Mouse (Mus musculus): ENCODE results near the gene Astn1. TPM values are rescaled to one million over a fixed set of nuclear protein-coding genes. Genes with fewer than 3 reads are reported as not detected.

Astn1 gene
- polyA plus RNA-seq, 1 experiment from 2014 or later: 4.5 TPM

DNA sequence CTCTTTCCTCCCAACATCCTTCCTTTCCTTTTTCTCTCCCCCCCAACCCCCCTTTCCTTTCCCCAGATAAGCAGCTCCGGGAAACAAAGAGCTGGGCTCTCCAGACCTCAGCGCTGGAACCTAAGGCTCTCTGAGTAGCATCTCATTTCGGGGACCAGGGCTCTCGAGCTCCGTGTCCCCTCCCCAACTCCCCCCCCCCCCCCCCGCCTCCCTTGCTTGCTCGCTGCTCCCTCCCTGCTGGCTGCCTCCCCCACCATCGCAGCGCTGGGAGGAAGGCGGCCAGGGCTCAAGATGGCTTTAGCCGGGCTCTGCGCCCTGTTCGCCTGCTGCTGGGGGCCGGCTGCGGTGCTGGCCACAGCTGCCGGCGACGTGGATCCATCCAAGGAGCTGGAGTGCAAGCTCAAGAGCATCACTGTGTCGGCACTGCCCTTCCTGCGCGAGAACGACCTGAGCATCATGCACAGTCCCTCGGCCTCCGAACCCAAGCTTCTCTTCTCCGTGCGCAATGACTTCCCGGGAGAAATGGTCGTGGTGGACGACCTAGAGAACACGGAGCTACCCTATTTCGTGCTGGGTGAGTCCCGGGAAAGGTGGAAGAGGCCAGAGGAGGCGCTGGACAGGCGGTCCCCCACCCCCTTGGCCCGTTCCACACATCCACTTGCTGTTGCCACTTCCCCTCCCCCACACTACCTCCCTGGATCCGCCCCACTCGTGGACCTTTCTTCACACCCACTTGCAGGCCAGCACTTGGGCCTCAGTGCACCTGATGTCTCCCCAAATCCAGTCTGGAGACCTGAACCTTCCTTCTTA is 424 bp downstream of the Astn1 start:
- Histone ChIP-seq H3K4me3 (ENCODE audit: low read depth, low read length) (peak overlapping the region; percentile 54), H3K27ac (replicated peaks; ENCODE audit: low read depth, low read length) (no peak overlapping the region), H3K9me3 (ENCODE audit: control insufficient read depth, low read length) (no peaks in the 10 kb centered on the region), H3K36me3 (ENCODE audit: control insufficient read depth, insufficient read depth, low read length) (no peaks in the 10 kb centered on the region), H3K9ac (ENCODE audit: low read length) (peak overlapping the region; percentile 83), H3K4me1 (ENCODE audit: control insufficient read depth, insufficient read depth, low read length) (0 out of 2 replicates have a peak, but pooled peaks cover 2% of the 10 kb centered on the region), H3K4me2 (ENCODE audit: low read depth, severe bottlenecking) (peak overlapping the region; percentile 81), H3K27me3 (ENCODE audit: control insufficient read depth, insufficient read depth, low read length) (peaks cover 4% of the 10 kb centered on the region; the same call in 1 of the 2 replicates)
- peak; percentile 68 for DNase-seq (ENCODE audit: low spot score)
- ATAC-seq (ENCODE audit: insufficient number of reproducible peaks, low FRiP score, low TSS enrichment, low read depth): peak; percentile 78
- WGBS: 0% methylated on average over 30 of the region's 37 CpGs

DNA sequence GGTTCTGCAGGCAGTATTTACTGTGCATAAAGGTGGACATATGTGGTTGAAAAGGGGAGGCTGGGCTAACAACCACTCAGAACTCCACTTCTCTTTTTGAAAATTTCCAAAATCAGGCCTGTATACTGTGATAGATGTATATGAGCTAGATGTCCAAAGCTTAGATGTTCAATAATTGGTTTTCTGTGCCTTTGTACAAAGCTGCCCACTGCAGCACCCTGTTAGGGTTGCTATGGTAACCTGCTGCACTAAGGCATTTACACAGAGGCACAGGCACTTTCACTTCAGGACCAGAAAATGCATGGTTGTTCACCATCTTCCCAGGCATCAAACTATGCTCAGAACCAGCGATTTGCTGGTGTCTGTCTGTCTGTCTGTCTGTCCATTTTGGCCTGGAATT is 2.4 kb downstream of the Astn1 start:
- WGBS: 62% methylated on average over 1 of the region's 1 CpGs
- H3K9me3 ChIP-seq (ENCODE audit: control insufficient read depth, low read length): no peaks in the 10 kb centered on the region
- ATAC-seq (ENCODE audit: insufficient number of reproducible peaks, low FRiP score, low TSS enrichment, low read depth) (no peak), DNase-seq (ENCODE audit: low spot score) (no peak)
- H3K4me2 ChIP-seq (ENCODE audit: low read depth, severe bottlenecking): no peak overlapping the region
- H3K9ac ChIP-seq (ENCODE audit: low read length): no peak overlapping the region
- H3K27ac ChIP-seq (replicated peaks; ENCODE audit: low read depth, low read length): no peak overlapping the region
- H3K36me3 ChIP-seq (ENCODE audit: control insufficient read depth, insufficient read depth, low read length): no peaks in the 10 kb centered on the region
- H3K4me3 ChIP-seq (ENCODE audit: low read depth, low read length): no peak overlapping the region
- H3K4me1 ChIP-seq (ENCODE audit: control insufficient read depth, insufficient read depth, low read length): 0 out of 2 replicates have a peak, but pooled peaks cover 2% of the 10 kb centered on the region
- no peaks in the 10 kb centered on the region for H3K27me3 ChIP-seq (ENCODE audit: control insufficient read depth, insufficient read depth, low read length)

DNA sequence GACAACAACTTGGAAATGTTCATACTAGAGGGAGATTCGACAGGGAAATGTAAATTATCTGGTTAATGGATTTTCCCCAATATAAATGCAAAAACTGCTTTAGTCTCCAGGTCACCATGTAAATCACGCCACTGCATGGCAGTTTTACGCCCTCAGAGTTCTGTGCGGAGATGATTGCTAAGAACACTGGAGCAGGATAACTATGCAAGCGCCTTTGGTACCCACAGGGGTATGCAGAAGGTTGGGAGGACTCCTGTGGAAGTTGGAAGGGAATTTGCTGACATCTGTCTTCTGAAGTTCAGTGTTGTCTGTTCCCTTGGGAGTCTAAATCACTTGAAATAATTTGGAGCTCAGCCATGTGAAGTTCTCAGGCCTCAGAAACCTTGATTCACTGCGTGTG is 20.2 kb downstream of the Astn1 start:
- DNase-seq (ENCODE audit: low spot score) (no peak), ATAC-seq (ENCODE audit: insufficient number of reproducible peaks, low FRiP score, low TSS enrichment, low read depth) (no peak)
- WGBS: 65% methylated on average over 6 of the region's 6 CpGs
- Histone ChIP-seq H3K9me3 (ENCODE audit: control insufficient read depth, low read length) (no peaks in the 10 kb centered on the region), H3K36me3 (ENCODE audit: control insufficient read depth, insufficient read depth, low read length) (no peaks in the 10 kb centered on the region), H3K4me3 (ENCODE audit: low read depth, low read length) (no peak overlapping the region), H3K4me1 (ENCODE audit: control insufficient read depth, insufficient read depth, low read length) (no peaks in the 10 kb centered on the region), H3K27ac (replicated peaks; ENCODE audit: low read depth, low read length) (no peak overlapping the region), H3K4me2 (ENCODE audit: low read depth, severe bottlenecking) (no peak overlapping the region), H3K9ac (ENCODE audit: low read length) (no peak overlapping the region), H3K27me3 (ENCODE audit: control insufficient read depth, insufficient read depth, low read length) (no peaks in the 10 kb centered on the region)

DNA sequence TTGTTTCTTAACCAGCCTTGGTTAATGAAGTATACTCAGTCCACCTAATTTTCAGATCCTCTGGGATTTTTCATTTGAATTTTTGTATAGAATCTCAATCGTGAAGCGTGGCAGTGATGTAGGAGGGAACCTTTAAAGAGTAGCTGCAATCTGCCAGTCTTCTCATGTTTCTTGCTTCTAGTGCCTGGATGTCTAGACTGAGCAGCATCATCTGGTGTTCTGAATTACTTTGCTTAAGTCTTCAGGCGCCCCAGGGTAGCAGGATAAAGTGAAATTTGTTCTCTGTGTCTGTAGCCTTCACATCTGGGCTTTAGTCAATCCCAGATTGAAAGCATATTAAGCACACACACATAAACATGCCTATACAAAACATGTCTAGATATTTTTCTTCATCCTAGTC is 21.1 kb downstream of the Astn1 start:
- ATAC-seq (ENCODE audit: insufficient number of reproducible peaks, low FRiP score, low TSS enrichment, low read depth): no peak

DNA sequence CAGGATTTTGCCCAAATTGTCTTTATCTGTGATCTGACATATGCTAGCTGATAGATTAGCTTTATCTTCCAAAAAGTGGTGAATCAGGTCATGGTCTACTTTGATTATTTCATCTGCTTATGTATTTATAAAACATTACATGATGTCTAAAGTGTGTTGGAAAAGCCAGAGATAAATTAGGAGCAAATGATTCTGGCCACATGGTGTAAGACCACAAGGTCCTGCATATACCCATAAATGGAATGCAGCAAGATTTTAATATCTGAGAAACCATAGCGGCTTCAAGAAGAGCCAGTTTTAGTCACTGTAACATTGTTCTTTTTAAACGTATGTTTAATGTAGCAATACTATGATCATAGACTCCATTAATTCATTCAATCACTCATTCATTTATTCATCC is 23.2 kb downstream of the Astn1 start:
- 91% methylated on average over 2 of the region's 2 CpGs for WGBS
- H3K9ac ChIP-seq (ENCODE audit: low read length): no peak overlapping the region
- no peak overlapping the region for H3K4me2 ChIP-seq (ENCODE audit: low read depth, severe bottlenecking)
- no peak overlapping the region for H3K27ac ChIP-seq (replicated peaks; ENCODE audit: low read depth, low read length)
- DNase-seq (ENCODE audit: low spot score) (no peak), ATAC-seq (ENCODE audit: insufficient number of reproducible peaks, low FRiP score, low TSS enrichment, low read depth) (no peak)
- no peaks in the 10 kb centered on the region for H3K27me3 ChIP-seq (ENCODE audit: control insufficient read depth, insufficient read depth, low read length)
- no peaks in the 10 kb centered on the region for H3K4me1 ChIP-seq (ENCODE audit: control insufficient read depth, insufficient read depth, low read length)
- H3K36me3 ChIP-seq (ENCODE audit: control insufficient read depth, insufficient read depth, low read length): no peaks in the 10 kb centered on the region
- H3K9me3 ChIP-seq (ENCODE audit: control insufficient read depth, low read length): no peaks in the 10 kb centered on the region
- H3K4me3 ChIP-seq (ENCODE audit: low read depth, low read length): no peak overlapping the region

More for the DNA sequence above, 21.1 kb downstream of the Astn1 start:
- H3K36me3 ChIP-seq (ENCODE audit: control insufficient read depth, insufficient read depth, low read length): no peaks in the 10 kb centered on the region
- H3K9me3 ChIP-seq (ENCODE audit: control insufficient read depth, low read length): no peaks in the 10 kb centered on the region
- WGBS: 72% methylated on average over 3 of the region's 3 CpGs
- no peak for DNase-seq (ENCODE audit: low spot score)
- no peaks in the 10 kb centered on the region for H3K27me3 ChIP-seq (ENCODE audit: control insufficient read depth, insufficient read depth, low read length)
- no peak overlapping the region for H3K27ac ChIP-seq (replicated peaks; ENCODE audit: low read depth, low read length)
- H3K4me3 ChIP-seq (ENCODE audit: low read depth, low read length): no peak overlapping the region
- H3K4me1 ChIP-seq (ENCODE audit: control insufficient read depth, insufficient read depth, low read length): no peaks in the 10 kb centered on the region
- H3K4me2 ChIP-seq (ENCODE audit: low read depth, severe bottlenecking): no peak overlapping the region
- H3K9ac ChIP-seq (ENCODE audit: low read length): no peak overlapping the region

DNA sequence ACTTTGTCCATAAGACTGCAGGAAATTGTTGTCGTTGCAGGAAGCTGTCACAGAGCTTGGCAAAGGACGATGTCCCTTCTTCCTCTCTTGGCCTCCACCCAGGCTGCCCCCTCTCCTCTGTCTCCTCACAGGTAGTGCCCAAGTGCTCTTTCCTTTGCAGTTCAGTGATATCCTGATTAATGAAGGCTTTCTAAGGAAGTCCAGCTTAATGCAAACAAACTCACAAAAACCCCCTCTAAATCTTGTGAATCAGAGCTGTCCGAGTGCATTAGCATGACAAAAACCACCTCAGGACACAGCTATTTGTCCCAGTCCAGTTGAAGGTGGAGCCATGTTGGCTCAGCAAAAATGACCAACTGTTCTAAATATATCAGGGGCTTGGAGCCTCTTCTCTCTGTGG is 24.7 kb downstream of the Astn1 start:
- H3K9me3 ChIP-seq (ENCODE audit: control insufficient read depth, low read length): no peaks in the 10 kb centered on the region
- H3K4me2 ChIP-seq (ENCODE audit: low read depth, severe bottlenecking): no peak overlapping the region
- WGBS: 70% methylated on average over 3 of the region's 3 CpGs
- H3K9ac ChIP-seq (ENCODE audit: low read length): no peak overlapping the region
- H3K27ac ChIP-seq (replicated peaks; ENCODE audit: low read depth, low read length): no peak overlapping the region
- no peak overlapping the region for H3K4me3 ChIP-seq (ENCODE audit: low read depth, low read length)
- no peaks in the 10 kb centered on the region for H3K36me3 ChIP-seq (ENCODE audit: control insufficient read depth, insufficient read depth, low read length)
- no peaks in the 10 kb centered on the region for H3K4me1 ChIP-seq (ENCODE audit: control insufficient read depth, insufficient read depth, low read length)
- no peaks in the 10 kb centered on the region for H3K27me3 ChIP-seq (ENCODE audit: control insufficient read depth, insufficient read depth, low read length)
- no peak for DNase-seq (ENCODE audit: low spot score)
- ATAC-seq (ENCODE audit: insufficient number of reproducible peaks, low FRiP score, low TSS enrichment, low read depth): no peak

DNA sequence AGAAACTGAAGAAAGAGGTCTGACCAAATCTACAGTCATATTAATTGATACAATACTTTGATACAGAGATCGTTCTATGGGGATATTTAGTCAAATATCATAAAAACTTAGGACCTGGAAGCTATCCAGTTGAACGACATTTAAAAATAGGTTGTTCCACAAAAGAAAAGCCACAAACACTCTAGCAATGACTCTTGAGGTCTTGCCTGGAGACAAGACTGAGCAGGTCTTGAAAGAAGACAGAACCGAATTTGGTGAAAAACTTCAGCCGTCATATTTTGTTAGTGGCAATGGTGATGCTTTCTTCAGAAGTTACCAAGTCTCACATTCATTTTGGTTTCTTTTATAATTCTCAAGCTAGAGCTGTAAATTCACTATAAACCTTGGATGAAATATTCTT is 26.9 kb downstream of the Astn1 start:
- Histone ChIP-seq H3K27ac (replicated peaks; ENCODE audit: low read depth, low read length) (no peak overlapping the region), H3K4me3 (ENCODE audit: low read depth, low read length) (no peak overlapping the region), H3K36me3 (ENCODE audit: control insufficient read depth, insufficient read depth, low read length) (no peaks in the 10 kb centered on the region), H3K4me1 (ENCODE audit: control insufficient read depth, insufficient read depth, low read length) (no peaks in the 10 kb centered on the region), H3K9me3 (ENCODE audit: control insufficient read depth, low read length) (no peaks in the 10 kb centered on the region), H3K27me3 (ENCODE audit: control insufficient read depth, insufficient read depth, low read length) (no peaks in the 10 kb centered on the region), H3K9ac (ENCODE audit: low read length) (no peak overlapping the region), H3K4me2 (ENCODE audit: low read depth, severe bottlenecking) (no peak overlapping the region)
- no peak for DNase-seq (ENCODE audit: low spot score)
- ATAC-seq (ENCODE audit: insufficient number of reproducible peaks, low FRiP score, low TSS enrichment, low read depth): no peak
- 91% methylated on average over 4 of the region's 4 CpGs for WGBS

DNA sequence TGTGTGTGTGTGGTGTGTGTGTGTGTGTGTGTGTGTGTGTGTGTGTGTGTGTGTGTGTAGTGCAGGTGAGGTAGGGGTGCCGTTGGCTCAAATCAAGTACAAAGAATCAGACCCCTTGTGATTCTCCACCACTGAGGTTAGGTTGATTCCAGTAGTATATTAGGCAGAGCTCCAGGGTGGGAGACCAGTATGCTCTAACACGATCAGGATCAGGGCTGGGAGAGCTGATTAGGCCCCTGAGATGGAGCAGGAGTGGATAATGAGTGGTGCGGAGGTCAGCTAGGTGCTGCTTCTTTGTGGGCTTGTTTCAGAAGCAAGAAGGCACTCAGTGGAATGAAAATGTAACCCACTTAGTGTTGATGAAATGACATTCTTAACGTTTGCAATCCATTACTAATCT is 28.6 kb downstream of the Astn1 start:
- Histone ChIP-seq H3K4me1 (ENCODE audit: control insufficient read depth, insufficient read depth, low read length) (no peaks in the 10 kb centered on the region), H3K27me3 (ENCODE audit: control insufficient read depth, insufficient read depth, low read length) (no peaks in the 10 kb centered on the region), H3K4me2 (ENCODE audit: low read depth, severe bottlenecking) (no peak overlapping the region), H3K4me3 (ENCODE audit: low read depth, low read length) (no peak overlapping the region), H3K9ac (ENCODE audit: low read length) (no peak overlapping the region), H3K9me3 (ENCODE audit: control insufficient read depth, low read length) (no peaks in the 10 kb centered on the region), H3K27ac (replicated peaks; ENCODE audit: low read depth, low read length) (no peak overlapping the region), H3K36me3 (ENCODE audit: control insufficient read depth, insufficient read depth, low read length) (no peaks in the 10 kb centered on the region)
- ATAC-seq (ENCODE audit: insufficient number of reproducible peaks, low FRiP score, low TSS enrichment, low read depth) (no peak), DNase-seq (ENCODE audit: low spot score) (no peak)
- WGBS: 79% methylated on average over 4 of the region's 4 CpGs

DNA sequence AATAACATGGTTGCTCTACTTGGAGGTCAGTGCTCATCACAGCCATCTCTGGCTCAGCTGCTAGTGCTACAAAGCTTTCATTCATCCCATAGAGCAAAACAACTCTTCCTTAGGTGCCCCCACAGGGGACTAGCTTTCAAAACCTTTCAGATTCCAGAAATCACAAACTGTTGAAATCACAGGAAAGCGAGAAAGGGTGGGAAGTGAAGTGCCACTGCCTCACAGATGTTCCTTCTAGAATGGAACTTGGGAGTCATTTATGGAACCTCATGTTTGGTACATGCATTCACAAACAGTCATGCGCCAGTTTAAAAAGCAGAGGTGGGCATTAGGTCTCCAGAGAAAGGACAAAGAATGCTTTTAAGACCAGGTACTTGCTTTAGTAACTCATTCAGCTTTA is 35.0 kb downstream of the Astn1 start:
- Histone ChIP-seq H3K27me3 (ENCODE audit: control insufficient read depth, insufficient read depth, low read length) (no peaks in the 10 kb centered on the region), H3K4me2 (ENCODE audit: low read depth, severe bottlenecking) (no peak overlapping the region), H3K27ac (replicated peaks; ENCODE audit: low read depth, low read length) (no peak overlapping the region), H3K36me3 (ENCODE audit: control insufficient read depth, insufficient read depth, low read length) (no peaks in the 10 kb centered on the region), H3K4me3 (ENCODE audit: low read depth, low read length) (no peak overlapping the region), H3K9me3 (ENCODE audit: control insufficient read depth, low read length) (no peaks in the 10 kb centered on the region), H3K9ac (ENCODE audit: low read length) (no peak overlapping the region), H3K4me1 (ENCODE audit: control insufficient read depth, insufficient read depth, low read length) (no peaks in the 10 kb centered on the region)
- ATAC-seq (ENCODE audit: insufficient number of reproducible peaks, low FRiP score, low TSS enrichment, low read depth) (no peak), DNase-seq (ENCODE audit: low spot score) (no peak)
- 77% methylated on average over 2 of the region's 2 CpGs for WGBS

All from limb, embryonic 11.5 days (tissue).